Mouse (Mus musculus) cerebellum, adult 2 months (tissue): Measurements from ENCODE around the gene Arfgef3.

Source experiments
- CTCF ChIP-seq: fragments of 200-500 bp; IDR thresholded peaks from 2 replicates; pipeline ENCODE4 v1.5.1; 2011; ENCODE audit warnings: low read depth, mild to moderate bottlenecking, control low read depth, low read length, moderate library complexity, borderline replicate concordance; ENCODE audit not compliant: insufficient read depth
- POLR2A ChIP-seq: fragments of 200-500 bp; IDR thresholded peaks from 2 replicates; pipeline ENCODE4 v1.6.1; 2011; ENCODE audit warnings: low read length, control low read depth, borderline replicate concordance; ENCODE audit not compliant: insufficient read depth

- TF ChIP-seq CTCF: no peak
- no peak for TF ChIP-seq POLR2A
Observed at GRCm38 (mm10) chr10:18711436-18711835, 32.3 kb downstream of the Arfgef3 start.
